Mouse (Mus musculus) liver, embryonic 14.5 days (tissue): ENCODE measurements around the gene Myom3.

Experiments used
- CTCF ChIP-seq: IDR thresholded peaks from 2 replicates; pipeline ENCODE4 v1.5.1; 2016; ENCODE audit warnings: antibody characterized with exemption, low read depth, control low read depth
- EP300 ChIP-seq: IDR thresholded peaks from 2 replicates; pipeline ENCODE4 v1.6.1; 2016; ENCODE audit warnings: antibody characterized with exemption, low read depth

- no peak for TF ChIP-seq CTCF
- no peak for TF ChIP-seq EP300
These were observed 7.5 kb downstream of the Myom3 start for GRCm38 (mm10) chr4:135766976-135767375.
